Mouse (Mus musculus) liver, adult 2 months (tissue): Measurements from ENCODE around the gene Plgrkt. TPM values are rescaled to one million over a fixed set of nuclear protein-coding genes. Genes with fewer than 3 reads are reported as not detected.

Source experiments
- DNase-seq: peaks from one replicate; pipeline ENCODE4 v3.0.0-alpha.2; 2011; ENCODE audit warnings: low read depth, low spot score; ENCODE audit errors: extremely low read depth
- H3K27ac ChIP-seq: fragments of 200-500 bp; replicated peaks from 2 replicates; pipeline ENCODE4 v1.5.1; 2012; ENCODE audit warnings: low read depth, mild to moderate bottlenecking, control low read depth, inconsistent platforms, low read length; ENCODE audit not compliant: insufficient read depth
- H3K27me3 ChIP-seq: fragments of 200-500 bp; 2 replicates; pipeline ENCODE4 v1.6.1; 2012; ENCODE audit warnings: mild to moderate bottlenecking, moderate library complexity, low read length, inconsistent platforms; ENCODE audit not compliant: control insufficient read depth, insufficient read depth
- H3K36me3 ChIP-seq: fragments of 200-500 bp; 2 replicates; pipeline ENCODE4 v1.6.1; 2012; ENCODE audit warnings: low read length, inconsistent platforms; ENCODE audit not compliant: control insufficient read depth, insufficient read depth
- H3K4me1 ChIP-seq: fragments of 200-500 bp; 2 replicates; pipeline ENCODE4 v1.6.1; 2011; ENCODE audit warnings: low read length; ENCODE audit not compliant: control insufficient read depth, insufficient read depth
- H3K4me3 ChIP-seq: fragments of 200-500 bp; 2 replicates; pipeline ENCODE4 v1.5.1; 2011; ENCODE audit warnings: low read depth, mild to moderate bottlenecking, control low read depth, low read length, moderate library complexity; ENCODE audit not compliant: insufficient read depth
- H3K79me2 ChIP-seq: fragments of 200-500 bp; 2 replicates; pipeline ENCODE4 v1.6.1; 2012; ENCODE audit warnings: inconsistent platforms, mild to moderate bottlenecking, low read length, moderate library complexity; ENCODE audit not compliant: control insufficient read depth, insufficient read depth
- H3K9ac ChIP-seq: fragments of 200-500 bp; 2 replicates; pipeline ENCODE4 v1.6.1; 2012; ENCODE audit warnings: low read depth, mild to moderate bottlenecking, control low read depth, inconsistent platforms, low read length
- CTCF ChIP-seq: fragments of 200-500 bp; IDR thresholded peaks from 2 replicates; pipeline ENCODE4 v1.5.1; 2011; ENCODE audit warnings: low read depth, low read length, control low read depth
- POLR2A ChIP-seq: fragments of 200-500 bp; IDR thresholded peaks from 2 replicates; pipeline ENCODE4 v1.6.1; 2011; ENCODE audit warnings: low read length, control low read depth; ENCODE audit not compliant: insufficient read depth; ENCODE audit errors: extremely low read depth
- WGBS: fragments of 180-500 bp; shearing (Covaris S2); methylation state at CpG from one replicate; pipeline ENCODE4 v1.1.7; 2018; 5-methylcytosine and 5-hydroxymethylcytosine counted together
- polyA plus RNA-seq: library from polyadenylated mRNA; depleted of rRNA; stranded (reverse); fragments of >200 nt; gene quantifications from 2 replicates; pipeline ENCODE4 v1.2.3, GENCODE M21; 2012
- total RNA-seq: library from RNA; depleted of rRNA; stranded (reverse); fragments of >200 nt; gene quantifications from 2 replicates; pipeline ENCODE4 v1.2.3, GENCODE M21; 2014

Plgrkt gene
- total and polyA plus RNA-seq, 2 experiments = 14.0 to 14.8 TPM

DNA sequence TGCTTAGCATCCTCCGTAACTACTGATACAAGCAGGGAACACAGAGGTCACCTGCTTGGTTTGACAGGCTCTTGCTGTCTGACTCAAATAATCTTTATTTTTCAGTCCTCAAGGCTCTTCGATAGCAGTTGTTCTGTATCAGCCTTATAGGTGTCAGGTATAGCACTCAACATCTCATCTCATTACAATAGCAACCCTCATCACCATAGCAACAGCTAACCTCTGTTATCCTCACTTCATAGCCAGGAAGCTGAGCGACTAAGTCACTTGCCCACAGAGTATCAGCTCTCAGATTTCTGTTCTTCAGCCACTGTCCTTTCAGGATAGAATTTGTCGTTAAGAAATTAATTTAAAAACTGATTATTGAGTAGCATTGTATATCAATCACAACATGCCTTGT, 18.6 kb upstream of the Plgrkt start:
- WGBS = 96% methylated on average over 4 of the region's 4 CpGs
- H3K9ac ChIP-seq = no peak overlapping the region

DNA sequence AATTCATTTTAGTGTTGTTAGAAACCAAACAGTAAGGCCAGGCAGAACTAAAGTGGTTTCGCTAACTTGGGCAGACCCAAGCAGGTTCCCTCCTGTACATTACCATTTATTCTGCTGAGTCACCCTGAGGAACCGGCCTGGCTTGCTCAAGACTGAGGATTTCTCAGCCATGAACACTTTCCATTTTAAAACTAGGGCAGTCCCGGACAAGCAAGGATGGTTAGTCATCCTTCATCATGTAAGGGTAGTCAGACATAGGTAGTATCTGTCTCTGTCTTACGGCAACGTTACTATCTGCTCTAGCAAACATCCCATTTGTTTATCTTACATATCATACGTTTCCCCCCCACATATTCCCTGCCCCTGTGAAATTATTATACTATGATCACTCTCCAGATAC, 17.8 kb upstream of the Plgrkt start:
- DNase-seq = no peak
- WGBS = 84% methylated on average over 6 of the region's 6 CpGs
- H3K4me3 ChIP-seq = no peak overlapping the region

More for the DNA sequence above, 18.6 kb upstream of the Plgrkt start:
- no peak for DNase-seq
- H3K27ac ChIP-seq = no peak overlapping the region
- TF ChIP-seq POLR2A (no peak), CTCF (no peak)
- H3K36me3 ChIP-seq = no peaks in the 10 kb centered on the region
- H3K27me3 ChIP-seq = no peaks in the 10 kb centered on the region
- no peaks in the 10 kb centered on the region for H3K79me2 ChIP-seq
- H3K4me3 ChIP-seq = no peak overlapping the region
- no peaks in the 10 kb centered on the region for H3K4me1 ChIP-seq

DNA sequence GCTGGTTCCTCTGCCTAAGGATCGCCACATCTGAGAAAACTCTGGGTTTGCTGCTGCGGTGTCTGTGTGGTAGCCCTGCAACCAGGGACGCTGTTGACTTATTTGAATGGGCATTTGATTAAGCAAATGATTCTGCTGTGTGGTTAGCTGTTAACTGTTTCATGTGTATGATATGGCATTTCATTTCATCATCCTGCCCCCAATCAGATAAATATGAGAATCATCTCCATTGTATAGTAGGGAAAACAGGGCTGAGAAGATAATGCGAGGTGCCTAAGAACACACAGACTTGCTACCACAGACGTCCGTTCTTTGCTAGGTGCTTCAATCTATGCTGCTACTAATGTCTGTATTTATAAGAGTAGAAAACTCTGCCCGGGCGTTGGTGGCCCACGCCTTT, 17.2 kb upstream of the Plgrkt start:
- no peaks in the 10 kb centered on the region for H3K4me1 ChIP-seq
- no peak overlapping the region for H3K4me3 ChIP-seq
- WGBS = 91% methylated on average over 9 of the region's 9 CpGs
- no peak overlapping the region for H3K27ac ChIP-seq
- DNase-seq = no peak
- no peak for TF ChIP-seq POLR2A
- TF ChIP-seq CTCF = no peak
- no peaks in the 10 kb centered on the region for H3K79me2 ChIP-seq
- no peak overlapping the region for H3K9ac ChIP-seq
- no peaks in the 10 kb centered on the region for H3K27me3 ChIP-seq
- no peaks in the 10 kb centered on the region for H3K36me3 ChIP-seq

More for the DNA sequence above, 17.8 kb upstream of the Plgrkt start:
- H3K9ac ChIP-seq = no peak overlapping the region
- H3K4me1 ChIP-seq = no peaks in the 10 kb centered on the region
- TF ChIP-seq POLR2A = no peak
- no peak for TF ChIP-seq CTCF
- H3K79me2 ChIP-seq = no peaks in the 10 kb centered on the region
- no peaks in the 10 kb centered on the region for H3K27me3 ChIP-seq
- H3K27ac ChIP-seq = no peak overlapping the region
- H3K36me3 ChIP-seq = no peaks in the 10 kb centered on the region

DNA sequence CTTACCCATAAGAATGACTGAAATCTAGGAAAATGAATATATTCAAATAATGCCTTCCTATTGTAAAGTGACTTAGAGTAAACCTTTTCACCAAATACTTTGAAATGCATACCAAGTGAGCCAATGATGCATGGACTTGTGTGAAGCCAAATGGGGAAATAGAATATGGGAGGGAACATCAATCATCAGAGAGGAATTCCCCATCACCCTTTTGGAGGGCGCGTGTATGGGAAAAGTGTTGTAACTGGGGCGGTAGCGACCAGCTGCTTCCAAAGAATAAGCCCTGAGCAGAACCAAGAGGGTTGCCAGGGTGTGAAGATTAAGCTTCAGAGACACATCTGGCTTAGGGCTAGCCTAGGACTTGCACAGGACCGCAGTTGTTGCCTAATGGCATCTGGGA, 16.2 kb upstream of the Plgrkt start:
- DNase-seq = no peak
- H3K9ac ChIP-seq = no peak overlapping the region
- TF ChIP-seq POLR2A (no peak), CTCF (no peak)
- whole genome bisulfite sequencing = 93% methylated on average over 5 of the region's 5 CpGs
- H3K4me3 ChIP-seq = no peak overlapping the region
- H3K4me1 ChIP-seq = no peaks in the 10 kb centered on the region
- H3K27me3 ChIP-seq = no peaks in the 10 kb centered on the region
- no peaks in the 10 kb centered on the region for H3K36me3 ChIP-seq
- H3K27ac ChIP-seq = no peak overlapping the region
- H3K79me2 ChIP-seq = no peaks in the 10 kb centered on the region

DNA sequence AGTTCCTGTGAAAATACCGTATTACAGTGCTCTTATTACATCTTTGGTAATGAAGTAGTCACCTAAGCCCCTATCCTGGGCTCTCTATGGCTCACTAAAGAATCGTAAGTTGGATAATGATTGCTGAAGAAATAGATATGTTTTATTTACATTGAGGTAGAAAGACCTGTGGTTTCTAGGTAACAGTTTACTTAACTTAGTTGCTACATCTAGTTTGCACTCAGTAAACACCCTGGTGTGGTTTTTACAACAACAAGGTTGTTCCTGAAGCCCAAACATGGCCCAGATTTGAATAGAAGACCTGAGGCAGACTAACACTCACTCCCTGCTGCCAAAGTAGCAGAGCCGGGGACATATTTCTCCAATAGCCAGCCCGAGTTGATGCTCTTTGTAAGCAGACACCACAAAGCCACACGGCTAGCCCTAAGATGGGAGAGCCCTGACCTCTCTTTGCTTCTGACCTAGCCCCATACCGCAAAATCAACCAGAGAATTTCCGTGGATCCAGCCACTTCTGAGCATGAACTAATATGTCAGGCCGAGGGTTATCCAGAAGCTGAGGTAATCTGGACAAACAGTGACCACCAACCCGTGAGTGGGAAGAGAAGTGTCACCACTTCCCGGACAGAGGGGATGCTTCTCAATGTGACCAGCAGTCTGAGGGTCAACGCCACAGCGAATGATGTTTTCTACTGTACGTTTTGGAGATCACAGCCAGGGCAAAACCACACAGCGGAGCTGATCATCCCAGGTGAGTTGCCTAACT, 12.8 kb upstream of the Plgrkt start:
- Histone ChIP-seq H3K27ac (no peak overlapping the region), H3K79me2 (no peaks in the 10 kb centered on the region), H3K4me1 (no peaks in the 10 kb centered on the region), H3K36me3 (no peaks in the 10 kb centered on the region; the same call in 1 of the 2 replicates), H3K27me3 (no peaks in the 10 kb centered on the region), H3K9ac (no peak overlapping the region), H3K4me3 (no peak overlapping the region)
- no peak for TF ChIP-seq POLR2A
- no peak for TF ChIP-seq CTCF
- WGBS = 33% methylated on average over 14 of the region's 14 CpGs
- DNase-seq = peak; percentile 30

DNA sequence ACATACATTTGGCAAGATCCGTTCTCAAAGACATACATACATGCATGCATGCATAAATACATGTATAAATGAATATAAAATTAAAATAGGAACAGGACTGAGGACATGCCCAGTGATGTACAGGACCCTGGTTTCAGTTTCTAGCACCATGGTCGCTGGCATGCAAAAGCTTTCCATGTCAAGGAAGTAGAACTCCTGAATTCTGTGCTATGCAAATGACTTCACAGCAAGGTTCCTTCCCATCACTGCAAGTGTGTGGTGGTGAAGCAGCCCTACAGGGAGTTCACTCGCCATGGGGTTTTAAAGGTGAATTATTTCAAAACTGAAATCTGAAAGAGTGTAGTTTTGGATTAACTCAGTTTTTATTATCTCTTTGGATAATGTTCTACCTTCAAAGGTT, 9.2 kb upstream of the Plgrkt start:
- H3K9ac ChIP-seq = no peak overlapping the region
- DNase-seq = no peak
- TF ChIP-seq POLR2A (no peak), CTCF (no peak)

More for the DNA sequence above, 9.2 kb upstream of the Plgrkt start:
- WGBS = 88% methylated on average over 3 of the region's 3 CpGs
- Histone ChIP-seq H3K27me3 (no peaks in the 10 kb centered on the region), H3K79me2 (no peaks in the 10 kb centered on the region), H3K36me3 (no peaks in the 10 kb centered on the region; the same call in 1 of the 2 replicates), H3K4me3 (no peak overlapping the region), H3K4me1 (peaks cover 5% of the 10 kb centered on the region), H3K27ac (no peak overlapping the region)
